Mouse (Mus musculus) cerebellum, adult 9-11 months (tissue): ENCODE results near the gene Fam57a.

ENCODE experiments used
- DNase-seq: peaks from one replicate; pipeline ENCODE4 v3.0.0; 2022

The Fam57a gene

GRCm38 (mm10) chr11:76247239-76247638, 67.8 kb downstream of the Fam57a start:
- no peak for DNase-seq

GRCm38 (mm10) chr11:76252036-76252435, 72.6 kb downstream of the Fam57a start:
- peak; percentile 80 for DNase-seq

- peak; percentile 84 for DNase-seq
Observed at GRCm38 (mm10) chr11:76253145-76253917, 73.9 kb downstream of the Fam57a start.

- DNase-seq, result peak; percentile 47
Observed at GRCm38 (mm10) chr11:76253918-76254264, 74.4 kb downstream of the Fam57a start.

GRCm38 (mm10) chr11:76255431-76256001, 76.0 kb downstream of the Fam57a start:
- peak; percentile 93 for DNase-seq

- DNase-seq, result peak; percentile 44
Observed at GRCm38 (mm10) chr11:76256129-76256528, 76.7 kb downstream of the Fam57a start.

GRCm38 (mm10) chr11:76257386-76257785, 77.9 kb downstream of the Fam57a start:
- no peak for DNase-seq

- no peak for DNase-seq
Observed at GRCm38 (mm10) chr11:76258511-76258910, 79.0 kb downstream of the Fam57a start.

- no peak for DNase-seq
Observed at GRCm38 (mm10) chr11:76260208-76261050, 81.0 kb downstream of the Fam57a start.

- no peak for DNase-seq
Observed at GRCm38 (mm10) chr11:76261224-76261623, 81.8 kb downstream of the Fam57a start.

GRCm38 (mm10) chr11:76262611-76263351, 83.3 kb downstream of the Fam57a start:
- DNase-seq, result no peak
